ENCODE assay signal across 18 mouse cellular contexts in genomic region chr10:95315801-95316474, GRCm38 (mm10). TPM values are rescaled to one million over a fixed set of nuclear protein-coding genes. Genes with fewer than 3 reads are reported as not detected.
A peak's percentile ranks its signal among the peaks of the same experiment; 100 is the strongest.
DNase-seq lines count a peak whose midpoint lies in the region; ATAC-seq and TF ChIP-seq lines count a peak whose summit lies in the region.
"Had no signal": no experiment of that assay in that cellular context is flagged by ENCODE, and none has a peak within 500 bp of the region (broad histone marks: within the 10 kb centered on the region; RNA-seq: fewer than 3 reads in every experiment).

No protein-coding gene starts in this region.

- peak; percentile 16; the same call in 1 of the 2 replicates for TF ChIP-seq POLR2A in CH12.LX (IDR thresholded peaks at IDR 0.05; ENCODE audit: low read depth, low read length)

- ATAC-seq in intestine, postnatal 0 days = 0 out of 2 replicates have a peak, but pooled peaks have one; percentile 32
- ATAC-seq in intestine, embryonic 15.5 days = no peak
- ATAC-seq in G1E (ENCODE audit: extremely low read depth, insufficient number of reproducible peaks, low FRiP score, poor library complexity, severe bottlenecking) = 0 out of 2 replicates have a peak, but pooled peaks have one; percentile 15
- no peak for ATAC-seq in heart, embryonic 11.5 days (replicated peaks; ENCODE audit: insufficient number of reproducible peaks, low FRiP score, low TSS enrichment)
- ATAC-seq in inflammation-experienced regulatory T-cells, adult 6 months = no peak
- ATAC-seq: liver, embryonic 12.5 days; midbrain, embryonic 15.5 days had no signal

- no peak overlapping the region for H3K4me2 ChIP-seq in intestine, postnatal 0 days (replicated peaks; ENCODE audit: low read depth)
- no peak overlapping the region for H3K4me2 ChIP-seq in intestine, embryonic 15.5 days (replicated peaks)
- peak overlapping the region; percentile 9; the same call in 1 of the 2 replicates for H3K4me2 ChIP-seq in CH12.LX (ENCODE audit: insufficient read depth, low read depth, poor library complexity, severe bottlenecking)
- no peak overlapping the region for H3K4me2 ChIP-seq in heart, embryonic 11.5 days
- H3K4me2 ChIP-seq: embryonic facial prominence, embryonic 12.5 days; liver, embryonic 12.5 days; midbrain, embryonic 15.5 days had no signal

- no peak overlapping the region for H3K27ac ChIP-seq in intestine, postnatal 0 days (ENCODE audit: low read depth, low read length)
- no peak overlapping the region for H3K27ac ChIP-seq in intestine, embryonic 15.5 days
- no peak overlapping the region for H3K27ac ChIP-seq in CH12.LX (ENCODE audit: insufficient read depth, low read depth)
- no peak overlapping the region for H3K27ac ChIP-seq in heart, embryonic 11.5 days (ENCODE audit: low read depth, low read length)
- H3K27ac ChIP-seq: embryonic facial prominence, embryonic 12.5 days; liver, embryonic 12.5 days; midbrain, embryonic 15.5 days had no signal

- H3K4me3 ChIP-seq in intestine, postnatal 0 days (ENCODE audit: low read depth, low read length) = no peak overlapping the region
- H3K4me3 ChIP-seq in intestine, embryonic 15.5 days (replicated peaks) = no peak overlapping the region
- H3K4me3 ChIP-seq in CH12.LX (replicated peaks in 1 of 3; ENCODE audit: low read depth in 2 of 3, low read length in 2 of 3, poor library complexity in 1 of 3) (no peak overlapping the region), G1E (ENCODE audit: low read depth, low read length) (peak overlapping the region; percentile 60; the same call in 1 of the 2 replicates)
- no peak overlapping the region for H3K4me3 ChIP-seq in heart, embryonic 11.5 days (ENCODE audit: low read depth, low read length)
- H3K4me3 ChIP-seq: embryonic facial prominence, embryonic 12.5 days; liver, embryonic 12.5 days; midbrain, embryonic 15.5 days had no signal

- no peaks in the 10 kb centered on the region for H3K4me1 ChIP-seq in intestine, postnatal 0 days (replicated peaks; ENCODE audit: control insufficient read depth, insufficient read depth, low read length)
- H3K4me1 ChIP-seq in intestine, embryonic 15.5 days (replicated peaks) = peaks cover 9% of the 10 kb centered on the region; the same call in 1 of the 2 replicates
- peaks cover 10 to 50% of the 10 kb centered on the region in 2 experiments; a peak in 3 of 4 replicates for H3K4me1 ChIP-seq in CH12.LX (ENCODE audit: control insufficient read depth in 1 of 2, insufficient read depth in 2 of 2)
- peaks cover 82% of the 10 kb centered on the region for H3K4me1 ChIP-seq in G1E (ENCODE audit: insufficient read depth, low read depth, low read length)
- H3K4me1 ChIP-seq in heart, embryonic 11.5 days (ENCODE audit: control insufficient read depth, insufficient read depth, low read length) = peaks cover 32% of the 10 kb centered on the region

- H3K9me3 ChIP-seq in intestine, postnatal 0 days (ENCODE audit: control insufficient read depth) = no peaks in the 10 kb centered on the region
- H3K9me3 ChIP-seq in intestine, embryonic 15.5 days = no peaks in the 10 kb centered on the region
- H3K9me3 ChIP-seq in CH12.LX (replicated peaks; ENCODE audit: low read length) (no peaks in the 10 kb centered on the region), G1E (replicated peaks) (no peaks in the 10 kb centered on the region)
- no peaks in the 10 kb centered on the region for H3K9me3 ChIP-seq in heart, embryonic 11.5 days (replicated peaks; ENCODE audit: control insufficient read depth, low read length)
- H3K9me3 ChIP-seq: embryonic facial prominence, embryonic 12.5 days; liver, embryonic 12.5 days; midbrain, embryonic 15.5 days had no signal

- no peak for TF ChIP-seq RAD21 in CH12.LX (IDR thresholded peaks at IDR 0.05; ENCODE audit: low read depth, low read length)

- dilution Hi-C loops in CH12.LX (cut with MboI; ENCODE audit: extremely low pct_ligation_motif_present, extremely low pct_unique_long_range_greater_than_20kb, low sequenced_read_pairs) = no loop called here

- no peak for TF ChIP-seq EP300 in CH12.LX (IDR thresholded peaks at IDR 0.05; ENCODE audit: low read length)

- H3K79me2 ChIP-seq in CH12.LX (replicated peaks; ENCODE audit: control insufficient read depth, extremely low read depth, insufficient read depth, poor library complexity, severe bottlenecking) = no peaks in the 10 kb centered on the region

- peaks cover 6% of the 10 kb centered on the region; the same call in 1 of the 2 replicates for H3K36me3 ChIP-seq in intestine, postnatal 0 days (ENCODE audit: control insufficient read depth, insufficient read depth)
- H3K36me3 ChIP-seq in intestine, embryonic 15.5 days = no peaks in the 10 kb centered on the region
- H3K36me3 ChIP-seq in CH12.LX (replicated peaks in 1 of 2; ENCODE audit: control insufficient read depth in 1 of 2, insufficient read depth in 1 of 2, low read length in 1 of 2) = peaks cover 0 to 19% of the 10 kb centered on the region in 2 experiments
- H3K36me3 ChIP-seq in G1E (replicated peaks) = peaks cover 45% of the 10 kb centered on the region
- no peaks in the 10 kb centered on the region for H3K36me3 ChIP-seq in heart, embryonic 11.5 days (ENCODE audit: control insufficient read depth, insufficient read depth, low read length)
- H3K36me3 ChIP-seq: embryonic facial prominence, embryonic 12.5 days; liver, embryonic 12.5 days; midbrain, embryonic 15.5 days had no signal

- 53% methylated on average over 19 of the region's 19 CpGs for whole genome bisulfite sequencing in intestine, postnatal 0 days
- WGBS in intestine, embryonic 15.5 days = 51% methylated on average over 19 of the region's 19 CpGs
- 55% methylated on average over 19 of the region's 19 CpGs for WGBS in heart, embryonic 11.5 days (ENCODE audit: insufficient replicate concordance)

- no peak overlapping the region for H3K9ac ChIP-seq in intestine, postnatal 0 days (ENCODE audit: low read depth, low read length)
- H3K9ac ChIP-seq in intestine, embryonic 15.5 days = no peak overlapping the region
- 0 out of 2 replicates have a peak overlapping the region, but pooled peaks have one; percentile 3 for H3K9ac ChIP-seq in CH12.LX (ENCODE audit: insufficient read depth, low read depth)
- no peak overlapping the region for H3K9ac ChIP-seq in heart, embryonic 11.5 days (ENCODE audit: low read depth, low read length)
- H3K9ac ChIP-seq: embryonic facial prominence, embryonic 12.5 days; liver, embryonic 12.5 days; midbrain, embryonic 15.5 days had no signal

- DNase-seq in CH12.LX (ENCODE audit: extremely low read depth) (peak; percentile 72), G1E (ENCODE audit: low spot score) (peak; percentile 48)
- DNase-seq in kidney, postnatal 4 days = peak; percentile 46 to 61
- no peak for DNase-seq in ovary, adult 18-20 months (ENCODE audit: low spot score)
- DNase-seq: adrenal gland, postnatal 10 days; cerebellum, adult 9-11 months; heart, adult 18-20 months; layer of hippocampus, adult 9-11 months; lung, postnatal 4 days; right cerebral cortex, postnatal 14 days; thymus, adult 18-20 months had no signal

- no peaks in the 10 kb centered on the region for H3K27me3 ChIP-seq in intestine, postnatal 0 days (replicated peaks; ENCODE audit: control insufficient read depth, insufficient read depth, low read length)
- no peaks in the 10 kb centered on the region for H3K27me3 ChIP-seq in intestine, embryonic 15.5 days (replicated peaks)
- no peaks in the 10 kb centered on the region for H3K27me3 ChIP-seq in CH12.LX (replicated peaks)
- no peaks in the 10 kb centered on the region for H3K27me3 ChIP-seq in G1E (ENCODE audit: insufficient read depth, low read length)
- no peaks in the 10 kb centered on the region for H3K27me3 ChIP-seq in heart, embryonic 11.5 days (ENCODE audit: control insufficient read depth, insufficient read depth, low read length)
- H3K27me3 ChIP-seq: embryonic facial prominence, embryonic 12.5 days; liver, embryonic 12.5 days; midbrain, embryonic 15.5 days had no signal

- no peak for TF ChIP-seq CTCF in intestine, postnatal 0 days (IDR thresholded peaks at IDR 0.05; ENCODE audit: low read depth)
- TF ChIP-seq CTCF in CH12.LX (conservative IDR thresholded peaks at IDR 0.05 in 1 of 2, IDR thresholded peaks at IDR 0.05 in 1 of 2; ENCODE audit: low read depth in 2 of 2, low read length in 2 of 2) = no peak
- no peak for TF ChIP-seq CTCF in G1E (IDR thresholded peaks at IDR 0.05; ENCODE audit: low read depth, low read length)

- in situ Hi-C loops in CH12.LX (cut with MboI; ENCODE audit: low pct_ligation_motif_present, low pct_unique_long_range_greater_than_20kb, low sequenced_read_pairs) = loop anchor here (10.0 kb wide), 1 partner anchor 221 kb away; no protein-coding TSS in a partner anchor

TF ChIP-seq in CH12.LX, 34 proteins besides CTCF, POLR2A, EP300 and RAD21:
- peak; percentile 43 for TF ChIP-seq MXI1 (IDR thresholded peaks at IDR 0.05; ENCODE audit: low read depth, low read length)
- TF ChIP-seq MAZ (IDR thresholded peaks at IDR 0.05; ENCODE audit: low read depth, low read length) = no peak
- no peak; the same call in 1 of the 2 replicates for TF ChIP-seq SMC3 (IDR thresholded peaks at IDR 0.05; ENCODE audit: low read depth, low read length)
- TF ChIP-seq MAX (IDR thresholded peaks at IDR 0.05; ENCODE audit: low read length) = no peak
- TF ChIP-seq ETS1 (conservative IDR thresholded peaks at IDR 0.05; ENCODE audit: low read depth, low read length) = peak; percentile 64
- peak; percentile 4; the same call in 1 of the 2 replicates for TF ChIP-seq USF1 (IDR thresholded peaks at IDR 0.05; ENCODE audit: low read depth, low read length)
- peak; percentile 32; the same call in 1 of the 2 replicates for TF ChIP-seq MEF2A (IDR thresholded peaks at IDR 0.05; ENCODE audit: borderline replicate concordance, low read depth, low read length)
- peak; percentile 80; the same call in 1 of the 2 replicates for TF ChIP-seq BHLHE40 (IDR thresholded peaks at IDR 0.05; ENCODE audit: low read depth, low read length)
- no peak for TF ChIP-seq ZNF384 (IDR thresholded peaks at IDR 0.05; ENCODE audit: low read depth, low read length)
- no peak for TF ChIP-seq JUND (conservative IDR thresholded peaks at IDR 0.05; ENCODE audit: low read depth, low read length)
TF ChIP-seq in CH12.LX: peak in this region for 5.

RNA-seq across cellular contexts. Expression of gene Cradd, which starts 8.0 kb away (rescaled TPM):
- 11.9 and 12.5 TPM in 2 replicates for polyA plus RNA-seq in intestine, postnatal 0 days (2015; fragmentation: Nextera tagmentation; extraction: Ambion mirVana)
- polyA plus RNA-seq in intestine, embryonic 15.5 days (2015; fragmentation: Nextera tagmentation; extraction: Ambion mirVana) = 10.8 and 11.2 TPM in 2 replicates
- total RNA-seq in CH12.LX (2012; rRNA removed) (5.6 and 6.0 TPM in 2 replicates), CH12.LX (2014; rRNA removed) (5.2 and 5.6 TPM in 2 replicates), G1E (2014; fragmentation: Nextera tagmentation) (81.4 and 91.9 TPM in 2 replicates), G1E (2017) (9.0 and 9.1 TPM in 2 replicates)
- polyA plus RNA-seq in CH12.LX (2012; ENCODE audit: insufficient read length, low read depth) (8.2 and 8.8 TPM in 2 replicates), G1E (2012) (22.5 and 24.4 TPM in 2 replicates)
- 10.6 and 11.7 TPM in 2 replicates for polyA plus RNA-seq in heart, embryonic 11.5 days (2014; fragmentation: Nextera tagmentation; extraction: Ambion mirVana)
- polyA plus RNA-seq in inflammation-experienced regulatory T-cells, adult 6 months (2017; shearing (Covaris generic)) = 10 to 100 TPM; 20.8 to 32.2 (median 28.9) TPM

Comparison
In these comparisons a context has a peak if more than half of its experiments do, and no peak if none do; other contexts are left out.
1. ATAC-seq: peak in intestine, postnatal 0 days (single experiment) and G1E (single experiment); none in intestine, embryonic 15.5 days (single experiment), heart, embryonic 11.5 days (single experiment) and inflammation-experienced regulatory T-cells, adult 6 months (single experiment).